Mouse (Mus musculus): ENCODE data around the gene Cnot3. TPM values are rescaled to one million over a fixed set of nuclear protein-coding genes. Genes with fewer than 3 reads are reported as not detected.

Gene Cnot3
- 114 and 122 TPM in 2 replicates for total RNA-seq (2015)
- 20.0 and 25.3 TPM in 2 replicates for total RNA-seq (2017)

DNA sequence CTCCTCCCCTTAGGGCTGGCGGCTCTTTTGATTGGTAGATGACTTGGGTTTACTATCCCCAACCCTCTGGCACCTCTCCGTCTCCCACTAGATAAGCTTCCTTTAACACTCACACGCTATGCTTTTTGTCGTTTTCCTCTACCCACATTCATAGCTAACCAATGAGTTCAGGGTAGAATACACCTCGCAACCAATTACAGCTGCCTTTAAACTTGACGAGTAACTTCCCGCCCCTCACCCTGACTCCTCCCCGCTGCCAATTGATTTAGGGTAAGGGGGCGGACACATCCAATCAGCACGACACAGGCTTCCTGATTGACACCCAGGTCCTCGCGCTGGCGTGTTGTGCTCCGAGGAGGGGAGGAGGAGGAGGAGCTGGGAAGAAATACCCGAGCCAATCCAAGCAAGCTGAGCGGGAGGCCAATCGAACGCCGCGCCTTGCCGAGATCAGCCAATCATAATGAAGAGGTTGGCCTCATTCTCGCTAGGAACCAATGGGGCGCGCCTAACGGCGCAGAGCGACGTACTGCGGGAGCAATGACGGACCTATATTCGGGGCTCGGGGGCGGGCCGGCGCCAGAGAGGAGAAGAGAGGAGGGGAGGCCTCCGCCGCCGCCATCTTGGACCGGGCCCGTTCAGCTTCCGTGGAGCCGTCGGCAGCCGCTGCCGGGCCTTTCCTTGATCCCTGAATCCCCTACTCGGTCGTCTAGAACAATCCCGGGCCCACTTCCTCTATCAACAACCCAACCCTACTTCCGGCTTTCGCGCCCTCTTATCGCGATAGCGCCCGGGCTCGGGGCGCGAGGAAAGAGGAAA, at the start of gene Cnot3:
Gene Cnot3 (plus strand): TSS at position 597 of the 816 bp plus-strand sequence.
- peak; percentile 81 for ATAC-seq (replicated peaks; ENCODE audit: poor library complexity)

- peak; percentile 66 for ATAC-seq (replicated peaks; ENCODE audit: poor library complexity)
Measured at GRCm38 (mm10) chr7:3597755-3598154, 47.3 kb upstream of the Cnot3 start.

GRCm38 (mm10) chr7:3601119-3601518, 43.9 kb upstream of the Cnot3 start:
- ATAC-seq (replicated peaks; ENCODE audit: poor library complexity) = peak; percentile 94

DNA sequence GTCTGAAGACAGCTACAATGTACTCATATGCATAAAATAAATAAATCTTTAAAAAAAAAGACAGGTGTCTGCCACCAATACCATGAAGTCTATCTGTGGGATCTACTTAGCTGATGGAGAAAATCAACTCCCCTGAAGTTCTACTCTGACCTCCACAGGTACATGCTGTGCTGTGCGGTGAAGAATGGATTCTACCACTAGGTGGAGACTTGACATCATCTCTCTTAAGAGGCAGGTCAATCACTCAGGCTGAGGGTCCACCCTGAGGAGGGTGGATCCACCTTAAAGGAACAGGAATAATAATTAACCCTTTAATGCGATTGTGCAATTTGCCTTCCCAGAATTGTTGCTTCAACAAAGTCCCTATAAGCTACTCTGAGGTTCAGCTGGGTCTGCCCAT, 38.3 kb upstream of the Cnot3 start:
- peak; percentile 94 for ATAC-seq (replicated peaks; ENCODE audit: poor library complexity)

GRCm38 (mm10) chr7:3607391-3607790, 37.7 kb upstream of the Cnot3 start:
- ATAC-seq (replicated peaks; ENCODE audit: poor library complexity) = no peak

DNA sequence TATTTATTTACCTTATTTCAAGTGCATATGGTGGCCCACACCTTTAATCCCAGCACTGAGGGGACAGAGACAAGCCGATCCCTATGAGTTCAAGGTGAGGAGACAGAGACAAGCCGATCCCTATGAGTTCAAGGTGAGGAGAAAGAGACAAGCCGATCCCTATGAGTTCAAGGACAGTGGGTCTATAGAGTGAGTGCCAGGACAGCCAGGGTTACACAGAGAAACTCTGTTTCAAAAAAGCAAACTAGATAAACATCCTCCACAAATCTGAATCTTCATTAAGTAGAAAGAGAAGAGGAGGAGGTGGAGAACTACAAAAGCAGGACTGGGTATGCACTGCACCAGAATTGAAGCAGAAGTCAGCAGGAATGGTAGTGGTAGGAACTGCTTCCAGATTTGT, 36.4 kb upstream of the Cnot3 start:
- no peak for ATAC-seq (replicated peaks; ENCODE audit: poor library complexity)

DNA sequence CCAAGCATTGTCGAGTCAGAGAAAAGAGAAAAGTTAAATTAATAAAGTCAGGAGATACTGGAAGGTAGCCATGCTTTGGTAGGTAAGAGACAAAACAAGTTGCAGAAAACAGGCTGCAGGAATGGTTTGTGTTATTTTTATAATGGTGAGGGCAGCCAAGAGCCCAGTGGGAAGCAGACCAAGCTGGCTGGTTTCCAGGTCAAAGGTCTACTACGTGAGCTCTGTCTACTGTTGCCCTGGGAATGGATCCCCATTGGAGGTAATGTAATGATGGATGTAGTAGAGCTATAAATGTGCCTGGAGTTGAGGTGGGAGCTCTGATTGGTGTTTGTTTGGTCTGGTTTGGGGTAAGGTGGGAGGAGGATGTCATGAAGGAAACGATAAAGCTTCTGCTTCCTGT, 36.0 kb upstream of the Cnot3 start:
- no peak for ATAC-seq (replicated peaks; ENCODE audit: poor library complexity)

GRCm38 (mm10) chr7:3610437-3610836, 34.6 kb upstream of the Cnot3 start:
- ATAC-seq (replicated peaks; ENCODE audit: poor library complexity) = peak; percentile 47; the same call in 1 of the 2 replicates

- ATAC-seq (replicated peaks; ENCODE audit: poor library complexity) = no peak
Measured at GRCm38 (mm10) chr7:3611006-3611405, 34.1 kb upstream of the Cnot3 start.

GRCm38 (mm10) chr7:3614021-3614420, 31.0 kb upstream of the Cnot3 start:
- ATAC-seq (replicated peaks; ENCODE audit: poor library complexity) = no peak

DNA sequence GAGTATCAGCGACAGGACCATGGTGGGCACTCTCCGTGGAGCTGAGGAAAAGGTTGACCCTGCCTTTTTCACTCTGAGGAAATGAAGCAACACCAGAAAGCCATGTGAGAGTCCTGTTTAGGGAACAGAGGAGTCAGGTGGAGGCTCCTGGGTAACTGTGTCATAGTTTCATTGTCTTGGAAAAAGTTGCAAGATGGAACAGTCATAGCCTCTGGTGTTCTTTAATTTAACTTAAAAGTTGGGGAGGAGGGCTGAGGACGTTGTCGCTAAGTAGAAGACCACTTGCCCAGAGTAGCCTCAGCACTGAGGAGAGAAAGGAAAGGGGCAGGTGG, 29.0 kb upstream of the Cnot3 start, which contains the start of gene Oscar:
Gene Oscar (minus strand): TSS at position 101 of the 332 bp plus-strand sequence.
- ATAC-seq (replicated peaks; ENCODE audit: poor library complexity) = no peak

- ATAC-seq (replicated peaks; ENCODE audit: poor library complexity) = peak; percentile 26
Measured at GRCm38 (mm10) chr7:3616389-3617241, 28.5 kb upstream of the Cnot3 start.

DNA sequence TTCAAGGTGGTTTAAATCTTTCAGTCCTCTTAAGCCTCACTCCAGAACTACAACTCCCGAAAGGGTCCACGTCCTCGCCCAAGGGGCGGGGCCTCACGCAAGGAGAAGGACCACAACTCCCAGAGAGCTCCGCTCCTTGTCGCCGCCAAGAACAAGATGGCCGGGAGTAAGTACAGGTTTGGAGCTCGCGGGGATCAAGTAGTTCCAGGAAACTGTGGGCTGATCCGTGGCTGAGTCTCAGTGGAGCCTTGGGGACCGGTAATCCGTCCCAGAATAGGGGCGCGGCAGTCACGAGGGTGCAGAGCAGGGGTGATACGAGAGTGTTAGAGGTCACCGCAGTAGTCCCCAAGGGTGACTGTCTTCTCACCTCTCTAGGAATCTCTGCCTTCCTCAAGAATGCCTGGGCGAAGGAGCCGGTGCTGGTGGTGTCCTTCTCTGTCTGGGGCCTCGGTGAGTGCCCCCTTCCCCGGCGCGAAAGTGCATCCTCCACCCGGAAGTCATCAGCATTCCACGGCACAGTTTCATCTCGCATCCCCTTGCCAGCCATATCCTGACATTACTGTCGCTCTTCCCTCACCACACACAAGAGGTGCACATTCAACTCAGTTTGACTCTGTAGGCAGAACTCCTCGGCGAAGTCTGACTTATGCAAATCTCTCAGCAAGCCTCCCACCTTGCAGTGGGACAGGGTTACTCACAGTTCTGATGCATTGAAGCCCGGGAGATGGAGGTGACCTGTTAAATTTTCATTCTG, 27.6 kb upstream of the Cnot3 start, which contains the start of gene Ndufa3:
Gene Ndufa3 (plus strand): TSS at position 132 of the 754 bp plus-strand sequence.
- peak; percentile 96 for ATAC-seq (replicated peaks; ENCODE audit: poor library complexity)

DNA sequence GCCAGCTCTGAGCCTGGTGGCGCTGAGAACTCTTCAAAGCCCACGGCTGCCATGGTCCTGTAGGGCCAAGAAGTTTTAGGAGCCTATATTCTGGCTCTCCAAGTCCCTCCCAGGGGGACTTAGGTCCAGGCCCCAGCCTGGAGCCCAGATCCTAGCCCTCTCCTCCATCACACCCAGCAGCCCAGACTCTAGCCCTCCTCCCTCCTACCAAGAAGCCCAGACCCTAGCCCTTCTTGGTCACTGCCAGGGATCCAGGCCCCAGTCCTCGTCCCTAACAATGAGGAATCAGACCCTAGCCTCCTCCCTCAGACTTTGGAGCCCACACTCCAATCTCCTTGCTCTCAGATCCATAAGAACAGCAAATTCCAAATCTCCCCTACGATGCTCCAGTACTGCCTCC, 16.0 kb upstream of the Cnot3 start:
- ATAC-seq (replicated peaks; ENCODE audit: poor library complexity) = no peak

- peak; percentile 94 for ATAC-seq (replicated peaks; ENCODE audit: poor library complexity)
Measured at GRCm38 (mm10) chr7:3629543-3630477, 15.3 kb upstream of the Cnot3 start, which contains the start of the genes Tfpt and Prpf31. Tfpt (minus strand) TSS chr7:3629929. Prpf31 (plus strand) TSS chr7:3629985.

DNA sequence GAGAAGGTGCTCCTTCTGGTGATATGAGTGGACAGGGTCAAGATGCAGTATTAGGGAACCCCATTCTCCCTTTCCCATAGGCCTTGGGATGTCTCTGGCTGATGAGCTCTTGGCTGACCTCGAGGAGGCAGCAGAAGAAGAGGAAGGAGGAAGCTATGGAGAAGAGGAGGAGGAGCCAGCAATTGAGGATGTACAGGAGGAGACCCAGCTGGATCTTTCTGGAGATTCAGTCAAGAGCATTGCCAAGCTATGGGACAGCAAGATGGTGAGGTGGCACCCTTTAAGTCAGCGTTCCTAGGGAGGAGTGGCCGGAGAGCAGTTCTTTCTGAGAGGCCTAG, 14.6 kb upstream of the Cnot3 start:
- peak; percentile 10; the same call in 1 of the 2 replicates for ATAC-seq (replicated peaks; ENCODE audit: poor library complexity)

GRCm38 (mm10) chr7:3643412-3643811, 1.7 kb upstream of the Cnot3 start:
- no peak for ATAC-seq (replicated peaks; ENCODE audit: poor library complexity)

GRCm38 (mm10) chr7:3643843-3644242, 1.2 kb upstream of the Cnot3 start:
- ATAC-seq (replicated peaks; ENCODE audit: poor library complexity) = no peak

DNA sequence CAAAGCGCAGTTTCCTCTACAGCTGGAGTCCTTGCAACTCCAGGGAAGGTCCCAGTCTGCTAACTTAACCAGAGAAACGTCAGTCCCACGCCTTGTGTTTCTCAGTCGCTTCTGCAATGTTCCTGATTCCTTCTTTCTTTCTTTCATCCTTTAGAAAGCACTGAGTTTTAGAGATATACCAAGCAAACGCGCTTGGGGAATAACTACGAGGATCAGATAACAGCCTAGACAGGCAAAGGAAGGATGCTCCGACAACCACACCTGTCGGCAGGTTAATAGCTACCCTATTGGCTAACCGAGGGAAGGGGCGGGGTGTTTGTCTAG, 758 bp upstream of the Cnot3 start:
- ATAC-seq (replicated peaks; ENCODE audit: poor library complexity) = no peak

GRCm38 (mm10) chr7:3645488-3646025, 489 bp downstream of the Cnot3 start:
- ATAC-seq (replicated peaks; ENCODE audit: poor library complexity) = peak; percentile 26

Measured in megakaryocyte progenitor cell, adult 5-6 weeks (primary cell).